Mouse (Mus musculus) forebrain, embryonic 15.5 days (tissue): ENCODE data around the gene Slc25a30. TPM values are rescaled to one million over a fixed set of nuclear protein-coding genes. Genes with fewer than 3 reads are reported as not detected.

Experiments
- ATAC-seq: fragments of 200-750 bp; cut with Nextera tagmentation; replicated peaks from 2 replicates; pipeline ENCODE4 v1.8.0; 2017; ENCODE audit warnings: mild to moderate bottlenecking, moderate TSS enrichment, moderate library complexity
- H3K27ac ChIP-seq: fragments of 300-500 bp; sonication (generic); replicated peaks from 2 replicates; pipeline ENCODE4 v1.5.1; 2015; ENCODE audit warnings: mild to moderate bottlenecking, inconsistent platforms
- H3K27me3 ChIP-seq: fragments of 300-500 bp; sonication (generic); 2 replicates; pipeline ENCODE4 v1.6.1; 2015; ENCODE audit warnings: inconsistent platforms
- H3K36me3 ChIP-seq: fragments of 300-500 bp; sonication (generic); 2 replicates; pipeline ENCODE4 v1.6.1; 2015; ENCODE audit warnings: mild to moderate bottlenecking, inconsistent platforms
- H3K4me1 ChIP-seq: fragments of 300-500 bp; sonication (generic); 2 replicates; pipeline ENCODE4 v1.6.1; 2015; ENCODE audit warnings: inconsistent platforms
- H3K4me2 ChIP-seq: fragments of 300-500 bp; sonication (generic); replicated peaks from 2 replicates; pipeline ENCODE4 v1.6.1; 2015; ENCODE audit warnings: mild to moderate bottlenecking, inconsistent platforms
- H3K4me3 ChIP-seq: fragments of 300-500 bp; sonication (generic); 2 replicates; pipeline ENCODE4 v1.5.1; 2015; ENCODE audit warnings: mild to moderate bottlenecking, inconsistent platforms
- H3K9ac ChIP-seq: fragments of 300-500 bp; sonication (generic); replicated peaks from 2 replicates; pipeline ENCODE4 v1.6.1; 2015; ENCODE audit warnings: mild to moderate bottlenecking, inconsistent platforms
- H3K9me3 ChIP-seq: fragments of 300-500 bp; sonication (generic); 2 replicates; pipeline ENCODE4 v1.6.1; 2016; ENCODE audit warnings: inconsistent platforms
- WGBS: fragments of 180-500 bp; shearing (Covaris S2); methylation state at CpG from one replicate; pipeline ENCODE4 v1.1.7; 2015; ENCODE audit warnings: mixed read lengths; 5-methylcytosine and 5-hydroxymethylcytosine counted together
- polyA plus RNA-seq: library from polyadenylated mRNA; unstranded; fragments of >200 nt; fragmentation: Nextera tagmentation; extraction: Ambion mirVana; gene quantifications from 2 replicates; pipeline ENCODE4 v1.2.1, GENCODE M21; 2015

Gene Slc25a30
- polyA plus RNA-seq, 1 experiment from 2014 or later, result 9.7 TPM

DNA sequence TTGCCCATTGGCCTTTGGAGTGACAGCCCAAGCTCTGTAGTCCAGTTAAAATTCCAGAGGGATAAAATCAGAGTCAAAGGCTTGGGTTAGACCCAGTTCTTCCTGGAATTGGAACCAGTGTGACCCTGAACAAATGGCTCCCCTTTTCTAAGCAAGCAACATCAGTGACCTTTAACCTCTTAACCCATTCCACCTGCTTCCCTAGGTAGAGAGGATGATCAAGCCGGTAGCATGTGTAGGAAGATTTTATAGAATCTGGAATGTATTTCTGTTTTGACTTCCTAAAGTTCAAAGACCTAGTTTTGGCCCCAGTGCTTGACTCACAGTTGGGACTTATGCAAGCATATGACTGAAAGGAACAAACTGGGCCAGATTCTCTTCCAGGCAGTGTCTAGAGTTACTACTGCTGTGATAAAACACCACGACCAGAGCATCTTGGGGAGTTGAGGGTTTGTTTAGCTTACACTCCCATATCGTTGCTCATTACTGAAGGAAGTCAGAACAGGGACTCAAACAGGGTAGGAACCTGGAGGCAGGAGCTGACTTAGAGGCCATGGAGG lies 40.1 kb upstream of the Slc25a30 start:
- peaks cover 8% of the 10 kb centered on the region; the same call in 1 of the 2 replicates for H3K27me3 ChIP-seq
- H3K9me3 ChIP-seq, result no peaks in the 10 kb centered on the region
- no peaks in the 10 kb centered on the region for H3K36me3 ChIP-seq
- H3K9ac ChIP-seq, result no peak overlapping the region
- H3K27ac ChIP-seq, result no peak overlapping the region
- no peak for ATAC-seq
- no peak overlapping the region for H3K4me3 ChIP-seq
- peaks cover 11% of the 10 kb centered on the region for H3K4me1 ChIP-seq
- H3K4me2 ChIP-seq, result no peak overlapping the region
- 79% methylated on average over 3 of the region's 3 CpGs for WGBS

- Histone ChIP-seq H3K27ac (no peak overlapping the region), H3K9me3 (no peaks in the 10 kb centered on the region), H3K27me3 (no peaks in the 10 kb centered on the region), H3K4me3 (no peak overlapping the region), H3K4me2 (no peak overlapping the region), H3K36me3 (no peaks in the 10 kb centered on the region), H3K4me1 (no peaks in the 10 kb centered on the region), H3K9ac (no peak overlapping the region)
- WGBS, result 82% methylated on average over 5 of the region's 5 CpGs
- ATAC-seq, result no peak
Observed at GRCm38 (mm10) chr14:75820007-75820406, 33.2 kb upstream of the Slc25a30 start.

- no peaks in the 10 kb centered on the region for H3K9me3 ChIP-seq
- H3K36me3 ChIP-seq, result no peaks in the 10 kb centered on the region
- H3K4me2 ChIP-seq, result no peak overlapping the region
- no peaks in the 10 kb centered on the region for H3K4me1 ChIP-seq
- H3K9ac ChIP-seq, result no peak overlapping the region
- no peak overlapping the region for H3K27ac ChIP-seq
- no peak overlapping the region for H3K4me3 ChIP-seq
- WGBS, result 88% methylated on average over 2 of the region's 2 CpGs
- H3K27me3 ChIP-seq, result no peaks in the 10 kb centered on the region
- ATAC-seq, result no peak
Observed at GRCm38 (mm10) chr14:75819341-75819740, 32.5 kb upstream of the Slc25a30 start.

DNA sequence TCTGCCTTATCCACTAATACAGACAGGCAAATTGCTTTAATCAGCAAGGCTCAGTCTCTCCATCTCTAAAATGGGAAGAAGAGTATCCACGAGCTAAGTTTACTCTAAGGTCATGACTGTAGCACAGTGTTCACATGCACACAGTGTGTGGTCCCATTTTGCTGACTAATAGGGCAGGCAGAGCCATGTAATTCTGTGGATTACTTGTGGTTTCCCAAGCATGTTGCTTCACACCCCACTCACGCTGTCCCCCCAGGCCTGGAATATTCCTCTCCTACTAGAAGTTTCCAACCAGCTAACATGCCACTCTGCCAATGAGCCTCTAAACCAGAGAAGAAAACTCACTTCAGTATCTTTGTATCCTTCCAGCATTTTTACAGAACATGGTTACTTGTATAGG lies 31.7 kb upstream of the Slc25a30 start:
- no peak overlapping the region for H3K9ac ChIP-seq
- ATAC-seq, result no peak
- no peak overlapping the region for H3K4me3 ChIP-seq
- H3K27ac ChIP-seq, result no peak overlapping the region
- no peaks in the 10 kb centered on the region for H3K36me3 ChIP-seq
- no peaks in the 10 kb centered on the region for H3K4me1 ChIP-seq
- no peaks in the 10 kb centered on the region for H3K9me3 ChIP-seq
- WGBS, result 85% methylated on average over 2 of the region's 2 CpGs
- H3K27me3 ChIP-seq, result no peaks in the 10 kb centered on the region
- H3K4me2 ChIP-seq, result no peak overlapping the region

DNA sequence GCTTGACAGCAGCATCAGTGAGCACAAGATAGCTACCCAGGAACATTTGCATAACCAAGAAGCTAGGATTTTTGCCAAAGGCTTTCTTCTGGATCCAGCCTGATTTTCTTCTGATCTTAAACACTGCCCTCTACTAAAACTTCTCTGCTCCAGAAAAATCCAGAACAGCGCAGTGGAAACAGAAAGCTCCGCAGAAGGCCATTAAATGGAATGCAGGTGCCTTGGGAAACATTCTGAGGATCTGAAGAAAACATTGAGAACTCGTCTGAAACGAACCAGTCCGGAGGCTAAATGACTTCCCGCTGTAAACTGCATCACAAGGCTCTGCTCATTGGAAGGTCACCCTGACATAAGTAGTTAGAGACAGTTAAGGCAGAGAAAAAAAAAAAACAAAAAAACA lies 23.1 kb upstream of the Slc25a30 start:
- no peak for ATAC-seq
- Histone ChIP-seq H3K4me3 (no peak overlapping the region), H3K27ac (no peak overlapping the region), H3K36me3 (no peaks in the 10 kb centered on the region), H3K9me3 (no peaks in the 10 kb centered on the region), H3K4me1 (no peaks in the 10 kb centered on the region), H3K27me3 (no peaks in the 10 kb centered on the region), H3K9ac (no peak overlapping the region), H3K4me2 (no peak overlapping the region)
- 85% methylated on average over 6 of the region's 6 CpGs for WGBS

GRCm38 (mm10) chr14:75807800-75808199 lies 21.0 kb upstream of the Slc25a30 start:
- H3K9ac ChIP-seq, result no peak overlapping the region
- ATAC-seq, result no peak
- H3K9me3 ChIP-seq, result no peaks in the 10 kb centered on the region
- H3K36me3 ChIP-seq, result no peaks in the 10 kb centered on the region
- WGBS, result 68% methylated on average over 8 of the region's 8 CpGs
- H3K4me2 ChIP-seq, result no peak overlapping the region
- H3K27ac ChIP-seq, result no peak overlapping the region
- no peaks in the 10 kb centered on the region for H3K4me1 ChIP-seq
- no peak overlapping the region for H3K4me3 ChIP-seq
- H3K27me3 ChIP-seq, result no peaks in the 10 kb centered on the region

DNA sequence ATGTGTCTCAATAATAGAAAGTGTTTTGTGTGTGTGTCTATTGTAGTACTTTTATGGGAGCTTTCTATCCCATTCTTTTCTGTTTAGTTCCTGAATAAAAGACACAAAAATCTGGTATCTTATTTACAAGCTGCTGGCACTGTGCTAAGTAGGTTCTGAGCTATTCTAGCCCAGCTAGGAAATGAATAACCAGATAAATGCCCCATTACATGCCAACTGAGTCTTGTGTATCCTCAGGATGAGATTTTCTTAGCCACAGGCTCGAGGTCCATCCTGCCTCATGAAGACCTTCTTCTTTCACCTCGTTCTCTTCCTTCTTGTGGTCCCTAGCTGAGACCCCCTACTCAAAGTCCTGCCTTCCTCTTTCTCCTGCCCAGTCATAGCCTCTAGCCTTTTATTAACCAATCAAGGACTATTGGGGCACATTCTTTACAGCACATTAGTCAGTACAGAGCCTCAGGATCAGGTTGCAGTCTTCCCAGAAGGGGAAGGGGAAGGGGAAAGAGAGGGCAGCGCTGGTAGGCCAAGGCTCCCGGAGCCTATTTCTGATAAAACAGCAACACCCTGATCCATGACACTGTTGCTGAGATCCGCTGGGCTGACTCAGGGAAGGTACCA lies 11.0 kb upstream of the Slc25a30 start:
- Histone ChIP-seq H3K4me2 (no peak overlapping the region), H3K9ac (no peak overlapping the region), H3K4me3 (no peak overlapping the region), H3K4me1 (no peaks in the 10 kb centered on the region), H3K36me3 (no peaks in the 10 kb centered on the region), H3K27ac (no peak overlapping the region), H3K27me3 (no peaks in the 10 kb centered on the region), H3K9me3 (no peaks in the 10 kb centered on the region)
- no peak for ATAC-seq
- 43% methylated on average over 5 of the region's 5 CpGs for WGBS

DNA sequence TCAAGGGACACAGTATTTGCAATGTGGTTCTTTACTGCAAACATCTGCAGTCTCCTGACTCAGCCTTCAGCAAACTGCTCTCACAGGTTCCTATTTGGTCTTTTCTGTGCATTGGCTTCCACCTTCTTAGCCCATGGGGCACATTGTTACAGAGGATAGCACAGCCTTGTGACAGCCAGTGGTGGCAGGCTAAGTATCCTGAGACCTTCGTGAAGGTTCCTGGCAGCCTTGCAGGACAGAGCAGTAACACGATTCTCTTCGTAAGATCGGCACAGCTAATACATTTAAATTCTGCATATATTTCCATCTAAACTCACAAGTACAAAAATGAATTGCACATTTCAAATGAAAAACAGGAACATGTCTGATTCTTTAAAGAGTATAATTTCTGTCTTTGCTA lies 9.1 kb upstream of the Slc25a30 start:
- 91% methylated on average over 4 of the region's 4 CpGs for WGBS
- ATAC-seq, result no peak
- Histone ChIP-seq H3K4me1 (no peaks in the 10 kb centered on the region), H3K4me2 (no peak overlapping the region), H3K36me3 (no peaks in the 10 kb centered on the region), H3K27ac (no peak overlapping the region), H3K27me3 (no peaks in the 10 kb centered on the region), H3K9me3 (no peaks in the 10 kb centered on the region), H3K9ac (no peak overlapping the region), H3K4me3 (no peak overlapping the region)

DNA sequence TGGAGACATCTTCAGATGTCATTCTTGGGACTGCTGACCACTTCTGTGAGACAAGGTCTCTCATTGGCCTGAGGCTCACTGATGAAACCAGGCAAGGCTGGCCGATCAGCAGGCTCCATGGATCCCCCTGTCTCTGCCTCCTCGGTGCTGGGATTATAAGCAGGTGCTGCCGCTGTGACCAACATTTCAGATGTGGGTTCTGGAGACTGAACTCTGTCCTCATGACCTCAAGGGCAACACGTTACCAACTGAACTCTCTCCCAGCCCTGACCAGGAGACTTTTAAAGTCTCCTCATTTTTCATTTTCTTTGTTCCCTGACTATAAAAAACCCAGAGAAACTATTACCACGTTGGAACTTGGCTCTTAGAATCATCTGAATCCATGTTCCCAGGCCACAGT lies 7.9 kb upstream of the Slc25a30 start:
- Histone ChIP-seq H3K9me3 (no peaks in the 10 kb centered on the region), H3K36me3 (no peaks in the 10 kb centered on the region), H3K27me3 (no peaks in the 10 kb centered on the region), H3K9ac (no peak overlapping the region), H3K4me3 (no peak overlapping the region), H3K4me2 (no peak overlapping the region), H3K4me1 (no peaks in the 10 kb centered on the region), H3K27ac (no peak overlapping the region)
- WGBS, result 82% methylated on average over 5 of the region's 5 CpGs
- no peak for ATAC-seq

GRCm38 (mm10) chr14:75794324-75794723 lies 7.5 kb upstream of the Slc25a30 start:
- no peaks in the 10 kb centered on the region for H3K36me3 ChIP-seq
- H3K27me3 ChIP-seq, result no peaks in the 10 kb centered on the region
- no peak overlapping the region for H3K27ac ChIP-seq
- H3K4me2 ChIP-seq, result no peak overlapping the region
- H3K4me3 ChIP-seq, result no peak overlapping the region
- no peak overlapping the region for H3K9ac ChIP-seq
- 78% methylated on average over 6 of the region's 6 CpGs for WGBS
- no peaks in the 10 kb centered on the region for H3K4me1 ChIP-seq
- no peaks in the 10 kb centered on the region for H3K9me3 ChIP-seq
- no peak for ATAC-seq

DNA sequence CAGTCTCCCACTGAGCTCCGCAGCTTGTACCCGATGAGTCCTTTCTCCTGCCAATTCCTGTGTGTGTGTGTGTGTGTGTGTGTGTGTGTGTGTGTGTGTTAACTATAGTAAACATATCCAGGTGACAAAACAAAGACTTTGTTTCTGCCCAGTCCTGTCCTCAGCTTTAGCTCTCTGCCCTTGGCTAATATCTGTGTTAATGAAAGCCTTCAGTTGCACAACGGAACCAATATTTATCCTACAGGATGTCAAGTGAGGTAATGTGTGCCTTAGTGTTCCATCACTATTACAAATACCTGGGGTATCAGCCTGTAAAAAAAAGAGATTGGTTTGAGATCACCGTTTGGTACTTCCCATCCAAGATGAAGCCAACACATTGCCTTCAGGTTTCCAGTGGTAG lies 6.3 kb upstream of the Slc25a30 start:
- no peak overlapping the region for H3K4me2 ChIP-seq
- no peak overlapping the region for H3K4me3 ChIP-seq
- no peaks in the 10 kb centered on the region for H3K4me1 ChIP-seq
- H3K9me3 ChIP-seq, result no peaks in the 10 kb centered on the region
- no peaks in the 10 kb centered on the region for H3K36me3 ChIP-seq
- WGBS, result 90% methylated on average over 4 of the region's 4 CpGs
- no peak for ATAC-seq
- H3K27ac ChIP-seq, result no peak overlapping the region
- 0 out of 2 replicates have a peak, but pooled peaks cover 8% of the 10 kb centered on the region for H3K27me3 ChIP-seq
- no peak overlapping the region for H3K9ac ChIP-seq

- no peaks in the 10 kb centered on the region for H3K9me3 ChIP-seq
- no peak overlapping the region for H3K4me2 ChIP-seq
- H3K4me1 ChIP-seq, result peaks cover 6% of the 10 kb centered on the region
- WGBS, result 88% methylated on average over 3 of the region's 3 CpGs
- H3K36me3 ChIP-seq, result no peaks in the 10 kb centered on the region
- 0 out of 2 replicates have a peak, but pooled peaks cover 8% of the 10 kb centered on the region for H3K27me3 ChIP-seq
- no peak overlapping the region for H3K27ac ChIP-seq
- no peak for ATAC-seq
- no peak overlapping the region for H3K9ac ChIP-seq
- H3K4me3 ChIP-seq, result no peak overlapping the region
Observed at GRCm38 (mm10) chr14:75791372-75791771, 4.5 kb upstream of the Slc25a30 start.

DNA sequence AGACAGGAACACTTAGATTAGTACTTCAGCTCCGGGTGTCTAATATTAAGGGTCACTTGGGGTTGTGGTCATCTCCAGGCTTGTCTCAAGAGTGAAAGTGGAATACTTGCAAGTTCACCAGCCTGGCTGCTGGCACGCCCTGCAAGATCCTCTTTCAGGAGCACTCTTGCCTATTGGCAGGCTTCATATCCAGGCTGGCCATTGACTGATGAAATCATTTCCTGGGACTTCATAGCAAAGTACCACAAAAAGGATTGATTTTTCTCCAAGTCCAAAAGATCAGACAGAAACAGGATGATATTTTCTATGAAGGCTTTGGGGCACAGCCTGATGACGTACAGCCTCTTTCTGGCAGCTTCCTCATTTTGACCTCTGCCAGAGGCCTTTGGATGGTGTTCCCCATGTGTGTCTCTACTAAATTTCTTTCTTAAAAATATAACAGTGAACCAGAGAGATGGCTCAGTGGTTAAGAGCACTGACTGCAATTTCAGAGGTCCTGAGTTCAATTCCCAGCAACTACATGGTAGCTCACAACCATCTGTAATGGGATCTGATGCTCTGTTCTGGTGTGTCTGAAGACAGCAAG lies 3.7 kb upstream of the Slc25a30 start:
- H3K9ac ChIP-seq, result no peak overlapping the region
- ATAC-seq, result no peak
- no peak overlapping the region for H3K4me3 ChIP-seq
- peaks cover 13% of the 10 kb centered on the region for H3K4me1 ChIP-seq
- H3K4me2 ChIP-seq, result no peak overlapping the region
- 0 out of 2 replicates have a peak, but pooled peaks cover 8% of the 10 kb centered on the region for H3K27me3 ChIP-seq
- no peaks in the 10 kb centered on the region for H3K36me3 ChIP-seq
- H3K27ac ChIP-seq, result no peak overlapping the region
- 86% methylated on average over 3 of the region's 3 CpGs for WGBS
- H3K9me3 ChIP-seq, result no peaks in the 10 kb centered on the region
